Mouse (Mus musculus) C2C12 (cell line): ENCODE data around the gene Kcnj4.

Experiments used
- CTCF ChIP-seq: IDR thresholded peaks from one replicate; pipeline ENCODE4 v1.5.1; 2011; ENCODE audit not compliant: control insufficient read depth, insufficient read depth, insufficient read length
- MYOD1 ChIP-seq: IDR thresholded peaks from one replicate; pipeline ENCODE4 v1.6.1; 2011; ENCODE audit warnings: low read depth; ENCODE audit not compliant: control insufficient read depth, insufficient read length
- USF1 ChIP-seq: IDR thresholded peaks from one replicate; pipeline ENCODE4 v1.6.1; 2011; ENCODE audit warnings: low read depth, mild to moderate bottlenecking, control low read depth, moderate library complexity

- TF ChIP-seq CTCF (peak; percentile 98), MYOD1 (no peak), USF1 (no peak)
Measured at GRCm38 (mm10) chr15:79466601-79467286, 38.3 kb downstream of the Kcnj4 start.
